Mouse (Mus musculus) thymus, adult 2 months (tissue): ENCODE results near the gene Gldc.

Source experiments
- CTCF ChIP-seq: fragments of 200-500 bp; IDR thresholded peaks from 2 replicates; pipeline ENCODE4 v1.5.1; 2012; ENCODE audit warnings: mild to moderate bottlenecking, control low read depth, low read length, moderate library complexity, borderline replicate concordance; ENCODE audit not compliant: control insufficient read depth, poor library complexity, insufficient read depth; ENCODE audit errors: extremely low read depth
- POLR2A ChIP-seq: fragments of 200-500 bp; IDR thresholded peaks from 2 replicates; pipeline ENCODE4 v1.6.1; 2012; ENCODE audit warnings: mild to moderate bottlenecking, low read length, control low read depth, moderate library complexity; ENCODE audit not compliant: control insufficient read depth, poor library complexity, insufficient read depth; ENCODE audit errors: extremely low read depth

DNA sequence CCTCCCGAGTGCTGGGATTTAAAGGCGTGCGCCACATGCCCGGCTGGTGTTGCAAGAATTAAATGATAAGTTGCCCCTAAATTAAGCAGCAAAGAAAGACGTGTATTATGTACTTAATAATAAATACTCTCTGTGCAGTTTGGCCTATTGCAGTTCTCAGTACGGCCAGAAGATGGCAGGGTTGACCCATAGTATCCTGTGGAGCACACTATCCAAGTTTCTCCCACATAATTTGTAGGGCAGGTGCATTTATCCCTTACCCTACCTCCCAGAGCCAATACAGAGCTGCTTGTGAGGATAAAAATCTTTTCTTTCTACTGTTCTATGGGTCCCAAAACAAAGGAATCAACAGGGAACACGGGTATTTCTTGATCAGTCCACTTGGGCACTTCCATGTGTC lies 42.1 kb upstream of the Gldc start:
- TF ChIP-seq POLR2A (no peak), CTCF (no peak)
